Mouse (Mus musculus): ENCODE data around the gene Ecm2.

- TF ChIP-seq EP300 (IDR thresholded peaks at IDR 0.05; ENCODE audit: low read depth) (no peak), CTCF (IDR thresholded peaks at IDR 0.05; ENCODE audit: low read depth) (no peak)
Measured at GRCm38 (mm10) chr13:49466393-49467075, 38.1 kb upstream of the Ecm2 start.

Measured in liver, postnatal 0 days (tissue).